ENCODE assay signal across 14 mouse cellular contexts in the genomic region with DNA sequence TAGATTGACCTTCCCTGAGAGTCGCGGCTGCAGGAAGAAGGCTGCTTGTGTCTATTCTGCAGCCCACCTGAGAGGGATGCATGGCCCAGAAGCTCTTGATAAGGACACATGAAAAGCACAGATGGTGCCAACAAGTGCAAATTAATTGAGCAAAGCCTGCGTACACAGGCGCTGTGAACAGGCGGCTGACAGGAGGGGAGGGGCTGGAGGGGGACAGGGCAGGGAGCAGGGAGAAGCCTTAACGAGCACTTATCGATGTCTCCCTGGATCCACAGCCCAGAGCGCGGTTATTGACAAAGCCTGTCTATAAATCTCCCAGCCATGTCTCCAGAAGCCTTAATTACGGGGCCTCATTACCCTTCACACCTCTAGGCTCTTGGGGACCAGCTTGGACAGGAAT. TPM values are rescaled to one million over a fixed set of nuclear protein-coding genes. Genes with fewer than 3 reads are reported as not detected.
DNase-seq lines count a peak whose midpoint lies in the region; ATAC-seq lines count a peak whose summit lies in the region.
"Had no signal": no experiment of that assay in that cellular context is flagged by ENCODE, and none has a peak within 500 bp of the region (broad histone marks: within the 10 kb centered on the region; RNA-seq: fewer than 3 reads in every experiment).

No protein-coding gene starts in this region.

- H3K9me3 ChIP-seq in hindbrain, embryonic 14.5 days (ENCODE audit: control insufficient read depth, low read length): no peaks in the 10 kb centered on the region
- H3K9me3 ChIP-seq in midbrain, embryonic 15.5 days: no peaks in the 10 kb centered on the region
- H3K9me3 ChIP-seq: liver, embryonic 13.5 days had no signal

- intact Hi-C loops in left cerebral cortex, postnatal 4 days (cut with DNase I): no loop called here
- intact Hi-C loops in left cerebral cortex, postnatal 14 days (cut with DNase I): no loop called here
- intact Hi-C loops in gastrocnemius, postnatal 14 days (cut with DNase I; ENCODE audit: low total_unique reads): no loop called here

- H3K36me3 ChIP-seq in hindbrain, embryonic 14.5 days (replicated peaks; ENCODE audit: control insufficient read depth, insufficient read depth): no peaks in the 10 kb centered on the region
- no peaks in the 10 kb centered on the region for H3K36me3 ChIP-seq in midbrain, embryonic 15.5 days (replicated peaks)
- H3K36me3 ChIP-seq: liver, embryonic 13.5 days had no signal

- H3K4me3 ChIP-seq in hindbrain, embryonic 14.5 days (replicated peaks; ENCODE audit: low read length): no peak overlapping the region
- H3K4me3 ChIP-seq in midbrain, embryonic 15.5 days: no peak overlapping the region
- H3K4me3 ChIP-seq: liver, embryonic 13.5 days; myocyte had no signal

- H3K27me3 ChIP-seq in hindbrain, embryonic 14.5 days (ENCODE audit: control insufficient read depth, insufficient read depth, low read length): no peaks in the 10 kb centered on the region
- H3K27me3 ChIP-seq in midbrain, embryonic 15.5 days (replicated peaks): no peaks in the 10 kb centered on the region

- H3K4me1 ChIP-seq in hindbrain, embryonic 14.5 days (replicated peaks; ENCODE audit: control insufficient read depth, insufficient read depth, low read length): peaks cover 78% of the 10 kb centered on the region
- peaks cover 80% of the 10 kb centered on the region for H3K4me1 ChIP-seq in midbrain, embryonic 15.5 days
- H3K4me1 ChIP-seq: liver, embryonic 13.5 days had no signal

- 11% methylated on average over 10 of the region's 10 CpGs for WGBS in hindbrain, embryonic 14.5 days
- WGBS in midbrain, embryonic 15.5 days: 16% methylated on average over 10 of the region's 10 CpGs

- peak overlapping the region; percentile 28; the same call in 1 of the 2 replicates for H3K27ac ChIP-seq in hindbrain, embryonic 14.5 days
- peak overlapping the region; percentile 78 for H3K27ac ChIP-seq in midbrain, embryonic 15.5 days
- H3K27ac ChIP-seq: liver, embryonic 13.5 days had no signal

- no peak overlapping the region for H3K9ac ChIP-seq in hindbrain, embryonic 14.5 days
- H3K9ac ChIP-seq in midbrain, embryonic 15.5 days: no peak overlapping the region
- H3K9ac ChIP-seq: liver, embryonic 13.5 days had no signal

- H3K4me2 ChIP-seq in hindbrain, embryonic 14.5 days (replicated peaks): no peak overlapping the region
- no peak overlapping the region for H3K4me2 ChIP-seq in midbrain, embryonic 15.5 days
- H3K4me2 ChIP-seq: liver, embryonic 13.5 days had no signal

- peak; percentile 56 for DNase-seq in left cerebral cortex, postnatal 4 days
- no peak for DNase-seq in left cerebral cortex, postnatal 14 days (ENCODE audit: low spot score in 2 of 2)
- DNase-seq in hindbrain, embryonic 14.5 days (ENCODE audit: low spot score): peak; percentile 53
- DNase-seq in right cerebral cortex, postnatal 36 days (ENCODE audit: low spot score in 2 of 2): no peak
- no peak for DNase-seq in gastrocnemius, adult 8-10 months (ENCODE audit: low spot score in 2 of 2)
- no peak for DNase-seq in gastrocnemius, postnatal 14 days
- DNase-seq: cerebellum, postnatal 25 days; kidney, adult 18-20 months; liver, embryonic 13.5 days; right cerebral cortex, postnatal 25 days; thymus, postnatal 14 days had no signal

- ATAC-seq in hindbrain, embryonic 14.5 days (ENCODE audit: low FRiP score): peak; percentile 29; the same call in 1 of the 2 replicates
- ATAC-seq in midbrain, embryonic 15.5 days (replicated peaks): no peak
- no peak for ATAC-seq in cerebellum, adult (ENCODE audit: insufficient number of reproducible peaks, low FRiP score, low TSS enrichment)

RNA-seq across cellular contexts. Expression of a gene that starts 18.8 kb away (rescaled TPM):
- 10 to 100 TPM; 10.1 to 12.5 TPM for total RNA-seq in left cerebral cortex, postnatal 4 days (2021)
- total RNA-seq in left cerebral cortex, postnatal 14 days (2021): 10 to 100 TPM in 1 of 2 experiments, 1 to 10 TPM in 1; 7.7 to 10.4 TPM
- polyA plus RNA-seq in hindbrain, embryonic 14.5 days (2014; fragmentation: Nextera tagmentation; extraction: Ambion mirVana): 18.1 and 22.1 TPM in 2 replicates
- 15.0 and 15.7 TPM in 2 replicates for polyA plus RNA-seq in midbrain, embryonic 15.5 days (2015; fragmentation: Nextera tagmentation; extraction: Ambion mirVana)
- total RNA-seq in gastrocnemius, adult 8-10 months (2022): under 1 TPM in 3 of 4 experiments, not detected in 1; 0.10 to 0.43 (median 0.19) TPM
- total RNA-seq in gastrocnemius, postnatal 14 days (2021): under 1 TPM; 0.16 to 0.29 TPM

RNA-seq across cellular contexts. Expression of a gene that starts 38.6 kb away (rescaled TPM):
- total RNA-seq in left cerebral cortex, postnatal 4 days (2021): 1 to 10 TPM; 1.7 to 2.0 TPM
- total RNA-seq in left cerebral cortex, postnatal 14 days (2021): 1 to 10 TPM; 5.2 to 5.7 TPM
- 0.39 and 1.5 TPM in 2 replicates for polyA plus RNA-seq in hindbrain, embryonic 14.5 days (2014; fragmentation: Nextera tagmentation; extraction: Ambion mirVana)
- polyA plus RNA-seq in midbrain, embryonic 15.5 days (2015; fragmentation: Nextera tagmentation; extraction: Ambion mirVana): 0.44 and 1.1 TPM in 2 replicates
- total RNA-seq in gastrocnemius, adult 8-10 months (2022): 1 to 10 TPM in 1 of 4 experiments, under 1 TPM in 1, not detected in 2; 0.27 to 1.3 TPM
- total RNA-seq in gastrocnemius, postnatal 14 days (2021): under 1 TPM in 1 of 2 experiments, not detected in 1; 0.98 TPM

Comparison
In these comparisons a context has a peak if more than half of its experiments do, and no peak if none do; other contexts are left out.
1. DNase-seq: peak in left cerebral cortex, postnatal 4 days (single experiment) and hindbrain, embryonic 14.5 days (single experiment); none in left cerebral cortex, postnatal 14 days (0 of 2), right cerebral cortex, postnatal 36 days (0 of 2), gastrocnemius, adult 8-10 months (0 of 2) and gastrocnemius, postnatal 14 days (single experiment).
2. RNA of a gene that starts 18.8 kb away (total RNA-seq): 10.1 to 12.5 TPM in left cerebral cortex, postnatal 4 days and 7.7 to 10.4 TPM in left cerebral cortex, postnatal 14 days; 0.16 to 0.29 TPM in gastrocnemius, postnatal 14 days and 0.10 to 0.43 TPM in gastrocnemius, adult 8-10 months; every median in the first group is over 4 times any median in the second.